Mouse (Mus musculus): ENCODE data around the gene Tmem132b.

Tmem132b gene

GRCm38 (mm10) chr5:125515006-125515405 lies 16.6 kb upstream of the Tmem132b start:
- no peak for DNase-seq (ENCODE audit: low read depth, low spot score)

GRCm38 (mm10) chr5:125518640-125519039 lies 12.9 kb upstream of the Tmem132b start:
- DNase-seq (ENCODE audit: low read depth, low spot score), result no peak

- DNase-seq (ENCODE audit: low read depth, low spot score), result no peak
These were observed 10.5 kb upstream of the Tmem132b start for GRCm38 (mm10) chr5:125520930-125521590.

GRCm38 (mm10) chr5:125523361-125523760 lies 8.2 kb upstream of the Tmem132b start:
- no peak for DNase-seq (ENCODE audit: low read depth, low spot score)

GRCm38 (mm10) chr5:125525516-125525915 lies 6.1 kb upstream of the Tmem132b start:
- no peak for DNase-seq (ENCODE audit: low read depth, low spot score)

- no peak for DNase-seq (ENCODE audit: low read depth, low spot score)
These were observed 5.1 kb upstream of the Tmem132b start for GRCm38 (mm10) chr5:125526464-125526863.

- peak; percentile 46 for DNase-seq (ENCODE audit: low read depth, low spot score)
These were observed 2.5 kb upstream of the Tmem132b start for GRCm38 (mm10) chr5:125529109-125529508.

GRCm38 (mm10) chr5:125532191-125532544 lies 594 bp downstream of the Tmem132b start:
- peak; percentile 30 for DNase-seq (ENCODE audit: low read depth, low spot score)

- no peak for DNase-seq (ENCODE audit: low read depth, low spot score)
These were observed 1.1 kb downstream of the Tmem132b start for GRCm38 (mm10) chr5:125532545-125533224.

- no peak for DNase-seq (ENCODE audit: low read depth, low spot score)
These were observed 1.8 kb downstream of the Tmem132b start for GRCm38 (mm10) chr5:125533225-125533900.

GRCm38 (mm10) chr5:125534168-125534610 lies 2.6 kb downstream of the Tmem132b start:
- no peak for DNase-seq (ENCODE audit: low read depth, low spot score)

GRCm38 (mm10) chr5:125534611-125535324 lies 3.2 kb downstream of the Tmem132b start:
- DNase-seq (ENCODE audit: low read depth, low spot score), result no peak

GRCm38 (mm10) chr5:125545090-125545489 lies 13.5 kb downstream of the Tmem132b start:
- no peak for DNase-seq (ENCODE audit: low read depth, low spot score)

GRCm38 (mm10) chr5:125546293-125546692 lies 14.7 kb downstream of the Tmem132b start:
- DNase-seq (ENCODE audit: low read depth, low spot score), result no peak

- DNase-seq (ENCODE audit: low read depth, low spot score), result no peak
These were observed 18.3 kb downstream of the Tmem132b start for GRCm38 (mm10) chr5:125549750-125550489.

- DNase-seq (ENCODE audit: low read depth, low spot score), result no peak
These were observed 24.2 kb downstream of the Tmem132b start for GRCm38 (mm10) chr5:125555732-125556131.

GRCm38 (mm10) chr5:125563492-125563891 lies 31.9 kb downstream of the Tmem132b start:
- no peak for DNase-seq (ENCODE audit: low read depth, low spot score)

- no peak for DNase-seq (ENCODE audit: low read depth, low spot score)
These were observed 34.2 kb downstream of the Tmem132b start for GRCm38 (mm10) chr5:125565725-125566124.

- DNase-seq (ENCODE audit: low read depth, low spot score), result no peak
These were observed 36.9 kb downstream of the Tmem132b start for GRCm38 (mm10) chr5:125568457-125568856.

GRCm38 (mm10) chr5:125572011-125572410 lies 40.4 kb downstream of the Tmem132b start:
- DNase-seq (ENCODE audit: low read depth, low spot score), result no peak

GRCm38 (mm10) chr5:125574886-125575285 lies 43.3 kb downstream of the Tmem132b start:
- DNase-seq (ENCODE audit: low read depth, low spot score), result no peak
